Mouse (Mus musculus) cerebellum, adult 11 months (tissue): ENCODE results near the gene Gm11492.

Source experiments
- DNase-seq: peaks from one replicate; pipeline ENCODE4 v3.0.0; 2022

Gm11492 gene

DNA sequence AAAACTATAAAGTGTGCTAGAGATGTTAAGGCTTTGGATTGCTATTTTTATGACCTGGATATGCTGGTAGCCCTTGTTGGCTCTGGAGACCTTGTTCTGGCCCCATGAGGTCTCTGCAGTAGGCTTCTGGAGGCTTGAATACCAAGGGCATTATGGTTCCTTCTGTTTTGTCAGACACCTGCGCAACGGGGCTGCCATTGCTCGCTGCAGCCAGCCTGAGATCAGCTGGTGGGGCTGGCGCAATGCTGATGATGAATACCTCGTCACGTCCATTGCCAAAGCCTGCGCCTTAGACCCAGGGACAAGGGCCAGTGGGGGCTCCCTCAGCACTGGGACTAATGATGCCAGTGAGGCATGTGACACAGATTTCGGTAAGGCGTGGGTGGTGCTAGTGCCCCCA lies 35.8 kb downstream of the Gm11492 start:
- no peak for DNase-seq

DNA sequence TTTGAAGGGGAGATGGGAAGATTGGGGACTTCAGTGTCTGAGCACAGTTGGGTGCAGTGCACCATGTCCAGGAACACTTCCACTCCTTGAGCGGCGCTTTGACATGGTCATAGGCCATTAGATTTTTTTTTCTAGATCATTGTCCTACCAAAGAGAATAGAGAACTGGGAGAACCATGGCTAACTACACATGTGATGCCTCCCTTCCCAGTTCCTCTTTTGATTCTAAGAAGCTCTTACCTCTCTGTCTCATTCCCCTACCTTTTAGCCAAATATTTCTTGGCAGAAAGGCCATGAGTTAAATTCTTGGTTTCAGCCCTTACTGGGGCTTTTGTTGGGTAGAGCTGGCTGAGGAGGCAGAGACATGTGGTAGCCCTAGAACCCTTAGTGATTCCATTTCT lies 37.1 kb downstream of the Gm11492 start:
- DNase-seq = no peak

DNA sequence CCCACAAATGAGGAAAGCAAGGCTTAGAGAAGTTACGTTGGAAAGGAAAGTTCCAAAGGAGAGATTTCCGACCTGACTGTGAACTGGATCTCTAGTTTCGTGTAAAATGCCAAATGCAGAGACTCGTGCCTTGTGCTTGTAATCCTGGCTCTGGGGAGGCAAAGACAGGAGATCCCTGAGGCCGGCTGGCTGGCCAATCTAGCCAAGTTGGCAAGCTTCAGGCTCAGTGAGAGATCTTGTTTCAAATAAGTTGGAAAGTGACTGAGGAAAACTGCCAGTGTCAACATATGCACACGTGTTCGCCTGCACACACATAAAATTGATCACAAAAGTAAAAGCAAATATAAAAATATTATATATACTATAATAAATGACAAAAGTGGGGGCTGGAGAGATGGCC lies 42.8 kb downstream of the Gm11492 start:
- DNase-seq = no peak

DNA sequence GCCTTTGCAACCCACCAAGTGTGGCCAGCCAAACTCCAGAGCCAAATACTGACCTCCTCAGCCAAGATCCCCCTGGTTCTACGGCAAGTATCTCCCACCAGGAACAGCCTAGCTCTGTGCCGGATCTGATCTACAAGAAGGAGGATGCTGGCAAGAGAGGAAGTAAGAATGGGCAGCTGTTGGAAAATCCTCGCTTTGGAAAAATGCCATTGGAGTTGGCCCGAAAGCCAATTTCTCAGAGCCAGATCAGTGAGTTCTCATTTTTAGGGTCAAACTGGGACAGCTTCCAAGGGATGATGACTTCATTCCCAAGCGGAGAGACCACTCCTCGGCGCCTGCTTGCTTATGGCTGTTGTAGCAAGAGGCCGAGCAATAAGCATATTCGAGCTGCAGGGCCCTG lies 45.1 kb downstream of the Gm11492 start:
- no peak for DNase-seq

DNA sequence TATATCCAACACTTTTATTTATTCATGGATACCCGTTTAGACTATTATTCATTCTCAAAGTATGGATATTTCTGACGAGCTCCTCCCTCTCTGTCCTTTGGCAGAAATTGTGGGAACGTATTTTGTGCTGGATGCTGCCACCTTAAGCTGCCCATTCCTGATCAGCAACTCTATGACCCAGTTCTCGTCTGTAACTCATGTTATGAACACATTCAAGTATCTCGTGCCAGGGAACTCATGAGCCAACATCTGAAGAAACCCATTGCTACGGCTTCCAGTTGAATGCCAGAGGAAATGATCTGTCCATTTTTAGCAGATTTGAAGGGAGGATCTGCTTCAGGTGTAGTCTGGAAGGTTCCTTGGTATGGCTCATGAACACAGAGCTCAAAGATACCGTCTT lies 47.5 kb downstream of the Gm11492 start:
- no peak for DNase-seq

DNA sequence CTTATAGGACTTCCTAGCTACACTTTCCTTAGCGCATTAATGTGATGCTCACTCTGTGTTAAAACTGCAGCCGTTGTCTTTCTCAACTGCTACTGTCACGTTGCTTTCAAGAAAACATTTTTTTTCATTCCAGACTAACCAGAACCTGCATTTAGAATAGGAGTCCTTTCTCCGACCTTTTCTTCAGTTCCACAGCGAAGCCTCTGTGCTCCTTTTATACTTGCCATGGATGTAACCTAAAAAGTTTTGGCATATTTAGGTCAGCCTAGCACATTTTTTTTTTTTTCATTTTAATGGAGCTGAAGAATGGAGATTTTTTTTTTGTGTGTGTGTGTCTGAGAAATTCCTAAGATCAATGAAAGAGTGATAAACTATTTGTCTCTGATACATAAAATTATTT lies 49.1 kb downstream of the Gm11492 start:
- DNase-seq = no peak

DNA sequence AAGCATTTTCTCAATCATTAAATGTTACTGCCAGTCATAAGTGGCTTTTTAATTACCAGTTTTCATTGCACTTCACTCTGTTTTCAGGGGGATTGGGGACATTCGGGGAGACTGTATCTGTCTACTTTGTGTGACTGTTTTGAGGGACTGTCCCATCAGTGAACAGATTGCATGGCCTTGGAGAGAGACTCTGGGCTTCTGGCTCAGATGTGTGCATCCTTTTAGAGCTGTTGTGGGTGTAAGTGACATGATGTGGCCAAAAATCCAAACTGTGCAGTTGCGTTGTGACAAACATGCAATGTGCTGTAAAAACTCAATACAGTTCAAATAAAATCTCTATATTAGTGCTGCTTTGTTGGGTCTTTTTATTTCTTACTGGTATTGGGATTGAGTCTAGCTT lies 49.5 kb downstream of the Gm11492 start:
- no peak for DNase-seq

DNA sequence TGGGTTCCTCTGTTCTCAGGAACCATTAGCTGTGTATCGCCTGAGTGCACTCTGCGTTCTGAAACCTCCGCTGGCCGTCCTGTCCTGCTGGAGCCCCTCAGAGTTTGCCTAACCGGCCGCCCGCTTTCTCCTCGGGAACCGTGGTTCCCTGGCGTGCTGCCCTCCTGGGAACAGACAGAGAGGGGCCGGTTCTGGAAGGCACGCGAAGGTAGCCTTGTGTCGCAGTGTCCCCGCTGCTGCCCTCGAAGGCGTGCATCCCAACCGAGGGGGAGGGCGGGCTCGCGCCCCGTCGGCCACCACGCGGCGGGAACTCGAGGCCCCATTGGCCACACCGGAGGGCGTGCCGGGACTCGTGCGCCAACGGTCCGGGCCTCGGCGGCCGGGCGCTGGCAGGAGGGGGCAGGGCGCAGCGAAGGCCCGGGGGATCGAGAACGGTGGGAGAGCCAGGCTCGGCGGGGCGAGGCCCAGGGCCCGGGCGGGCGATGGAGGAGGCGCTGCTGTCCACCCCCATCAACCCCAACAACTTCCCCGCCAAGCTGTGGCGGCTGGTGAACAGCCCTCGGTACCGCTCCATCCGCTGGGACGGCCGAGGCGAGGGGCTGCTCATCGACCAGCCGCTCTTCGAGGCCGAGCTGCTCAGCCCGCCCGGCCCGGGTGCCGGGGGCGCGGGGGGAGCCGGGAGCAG lies 50.5 kb downstream of the Gm11492 start, which contains the start of gene Hsf5:
Hsf5 (plus strand) TSS at position 375 of the 685 bp plus-strand sequence.
- no peak for DNase-seq

DNA sequence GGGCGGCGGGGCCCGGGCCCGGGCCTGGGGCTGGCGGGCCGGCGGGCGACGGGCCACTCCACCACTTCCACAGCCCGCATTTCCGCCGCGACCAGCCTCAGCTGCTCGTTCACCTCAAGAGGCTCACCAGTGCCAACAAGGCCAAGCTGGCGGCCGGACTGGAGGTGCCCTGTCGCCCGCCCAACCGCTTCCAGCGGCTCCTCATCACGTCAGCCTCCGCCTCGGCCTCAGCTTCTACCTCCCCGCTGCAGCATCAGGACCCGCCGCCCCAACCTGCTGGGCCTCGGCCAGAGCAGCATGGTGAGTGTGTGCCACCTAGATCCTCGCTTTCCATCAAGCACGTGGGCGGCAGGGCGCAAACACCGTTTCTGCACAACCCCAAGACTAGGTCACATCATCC lies 51.2 kb downstream of the Gm11492 start:
- DNase-seq = no peak
